Mouse (Mus musculus): ENCODE measurements around the gene Pef1. TPM values are rescaled to one million over a fixed set of nuclear protein-coding genes. Genes with fewer than 3 reads are reported as not detected.

Gene Pef1
- 39.8 and 50.2 TPM in 2 replicates for polyA plus RNA-seq (2012; ENCODE audit: low replicate concordance)

GRCm38 (mm10) chr4:130102111-130102651 lies at the start of gene Pef1:
Gene Pef1 (plus strand): TSS chr4:130102558.

GRCm38 (mm10) chr4:130139214-130139492 lies 36.8 kb downstream of the Pef1 start, which contains the start of gene Hcrtr1:
Gene Hcrtr1 (minus strand): TSS chr4:130139359.

GRCm38 (mm10) chr4:130175072-130175711 lies 72.8 kb downstream of the Pef1 start, which contains the start of gene Tinagl1:
Gene Tinagl1 (minus strand): TSS chr4:130175122.

Other genes with a start within 250 kb of the Pef1 start
- gene Spocd1, start 173.3 kb upstream of the Pef1 start, polyA plus RNA-seq (2012; ENCODE audit: low replicate concordance), result 0.06 TPM in 1 of 2 replicates, not detected in the other
- 2.2 and 5.6 TPM in 2 replicates for gene Adgrb2, start 117.7 kb upstream of the Pef1 start, polyA plus RNA-seq (2012; ENCODE audit: low replicate concordance)
- 2.6 and 2.8 TPM in 2 replicates for gene Col16a1, start 54.7 kb upstream of the Pef1 start, polyA plus RNA-seq (2012; ENCODE audit: low replicate concordance)
- gene Hcrtr1, start 36.8 kb downstream of the Pef1 start, polyA plus RNA-seq (2012; ENCODE audit: low replicate concordance), result not detected in 2 replicates
- gene Tinagl1, start 72.6 kb downstream of the Pef1 start, polyA plus RNA-seq (2012; ENCODE audit: low replicate concordance), result 57.1 and 67.5 TPM in 2 replicates
- gene Gm853, start 119.8 kb downstream of the Pef1 start, polyA plus RNA-seq (2012; ENCODE audit: low replicate concordance), result not detected in 2 replicates
- 0.30 and 0.73 TPM in 2 replicates for gene Serinc2, start 176.6 kb downstream of the Pef1 start, polyA plus RNA-seq (2012; ENCODE audit: low replicate concordance)
- gene Fabp3, start 206.0 kb downstream of the Pef1 start, polyA plus RNA-seq (2012; ENCODE audit: low replicate concordance), result not detected in 2 replicates
- gene Gm10570, start 206.1 kb downstream of the Pef1 start, polyA plus RNA-seq (2012; ENCODE audit: low replicate concordance), result not detected in 2 replicates

Measured in leukemia stem cell, adult 10-12 weeks (primary cell).